Mouse (Mus musculus): ENCODE measurements around the gene Prg2.

DNA sequence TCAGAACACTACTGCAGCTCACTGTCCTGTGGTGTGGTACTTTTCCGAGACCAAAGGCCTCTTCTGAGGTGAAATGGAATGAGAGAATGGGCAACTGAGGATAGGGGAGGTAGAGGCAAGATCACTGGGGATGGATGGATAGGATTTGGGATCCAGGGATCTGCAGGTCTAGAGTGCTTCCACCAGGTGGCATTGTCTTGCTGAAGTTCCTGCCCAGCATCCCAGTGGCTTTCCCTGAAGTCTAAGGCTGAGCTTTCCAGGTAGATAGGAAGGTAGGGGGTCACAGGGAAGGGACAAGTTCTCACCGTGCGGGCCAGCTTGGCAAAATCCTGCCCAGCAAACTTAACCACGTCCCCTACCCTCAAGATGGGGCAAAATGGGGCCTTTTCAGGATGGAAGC lies 41.8 kb downstream of the Prg2 start:
- TF ChIP-seq CTCF (conservative IDR thresholded peaks at IDR 0.05; ENCODE audit: insufficient read depth, insufficient read length, low read depth, low read length) = peak; percentile 88
- no peak for TF ChIP-seq POLR2A (IDR thresholded peaks at IDR 0.05; ENCODE audit: low read depth, low read length)
